Mouse (Mus musculus) telencephalon, adult 2 months (tissue): ENCODE measurements around the gene Bst1.

Source experiments
- DNase-seq: peaks from one replicate; pipeline ENCODE4 v3.0.0-alpha.2; 2011; ENCODE audit warnings: low read depth, low spot score

Bst1 gene

GRCm38 (mm10) chr5:43855769-43856168 is 37.1 kb downstream of the Bst1 start:
- no peak for DNase-seq

GRCm38 (mm10) chr5:43859663-43860062 is 41.0 kb downstream of the Bst1 start:
- DNase-seq = no peak

- no peak for DNase-seq
Measured at GRCm38 (mm10) chr5:43860096-43860495, 41.4 kb downstream of the Bst1 start.

- no peak for DNase-seq
Measured at GRCm38 (mm10) chr5:43860670-43861431, 42.2 kb downstream of the Bst1 start.

GRCm38 (mm10) chr5:43863642-43864041 is 45.0 kb downstream of the Bst1 start:
- no peak for DNase-seq

- DNase-seq = no peak
Measured at GRCm38 (mm10) chr5:43865316-43865715, 46.6 kb downstream of the Bst1 start.

- DNase-seq = no peak
Measured at GRCm38 (mm10) chr5:43868253-43868652, 49.6 kb downstream of the Bst1 start, which contains the start of gene Cd38. Cd38 (plus strand) TSS chr5:43868553.

GRCm38 (mm10) chr5:43868711-43869600 is 50.3 kb downstream of the Bst1 start:
- no peak for DNase-seq

- DNase-seq = no peak
Measured at GRCm38 (mm10) chr5:43871845-43872244, 53.2 kb downstream of the Bst1 start.

- DNase-seq = no peak
Measured at GRCm38 (mm10) chr5:43872652-43873051, 54.0 kb downstream of the Bst1 start.

GRCm38 (mm10) chr5:43882034-43882433 is 63.3 kb downstream of the Bst1 start:
- DNase-seq = no peak

GRCm38 (mm10) chr5:43885060-43885820 is 66.6 kb downstream of the Bst1 start:
- DNase-seq = no peak

- DNase-seq = no peak
Measured at GRCm38 (mm10) chr5:43892386-43892785, 73.7 kb downstream of the Bst1 start.
